Mouse (Mus musculus) hindbrain, embryonic 16.5 days (tissue): Measurements from ENCODE around the gene Kif2c. TPM values are rescaled to one million over a fixed set of nuclear protein-coding genes. Genes with fewer than 3 reads are reported as not detected.

ENCODE experiments used
- ATAC-seq: fragments of 200-750 bp; cut with Nextera tagmentation; 2 replicates; pipeline ENCODE4 v1.8.0; 2017; ENCODE audit warnings: moderate TSS enrichment, moderate library complexity
- H3K27ac ChIP-seq: fragments of 300-500 bp; sonication (generic); 2 replicates; pipeline ENCODE4 v1.5.1; 2014; ENCODE audit warnings: low read depth, mild to moderate bottlenecking, control low read depth, low read length, moderate library complexity
- H3K27me3 ChIP-seq: fragments of 300-500 bp; sonication (generic); replicated peaks from 2 replicates; pipeline ENCODE4 v1.6.1; 2014; ENCODE audit warnings: low read length; ENCODE audit not compliant: control insufficient read depth, insufficient read depth
- H3K36me3 ChIP-seq: fragments of 300-500 bp; sonication (generic); 2 replicates; pipeline ENCODE4 v1.6.1; 2014; ENCODE audit warnings: mild to moderate bottlenecking, low read length, moderate library complexity, mixed read lengths; ENCODE audit not compliant: control insufficient read depth, insufficient read depth
- H3K4me1 ChIP-seq: fragments of 300-500 bp; sonication (generic); 2 replicates; pipeline ENCODE4 v1.6.1; 2014; ENCODE audit warnings: low read depth, low read length; ENCODE audit not compliant: control insufficient read depth, insufficient read depth
- H3K4me2 ChIP-seq: fragments of 300-500 bp; sonication (generic); 2 replicates; pipeline ENCODE4 v1.6.1; 2014; ENCODE audit warnings: mild to moderate bottlenecking, low read length, control low read depth, moderate library complexity
- H3K4me3 ChIP-seq: fragments of 300-500 bp; sonication (generic); 2 replicates; pipeline ENCODE4 v1.5.1; 2014; ENCODE audit warnings: mild to moderate bottlenecking, low read length, control low read depth, moderate library complexity
- H3K9ac ChIP-seq: fragments of 300-500 bp; sonication (generic); 2 replicates; pipeline ENCODE4 v1.6.1; 2014; ENCODE audit warnings: low read depth, mild to moderate bottlenecking, control low read depth, low read length, moderate library complexity
- H3K9me3 ChIP-seq: fragments of 300-500 bp; sonication (generic); 2 replicates; pipeline ENCODE4 v1.6.1; 2014; ENCODE audit warnings: mild to moderate bottlenecking, low read length, moderate library complexity; ENCODE audit not compliant: control insufficient read depth
- WGBS: fragments of 180-500 bp; shearing (Covaris S2); extraction: QIAGEN DNeasy Blood & Tissue Kit; methylation state at CpG from one replicate; pipeline ENCODE4 v1.1.7; 2014; 5-methylcytosine and 5-hydroxymethylcytosine counted together
- polyA plus RNA-seq: library from polyadenylated mRNA; unstranded; fragments of >200 nt; fragmentation: Nextera tagmentation; extraction: Ambion mirVana; gene quantifications from 2 replicates; pipeline ENCODE4 v1.2.1, GENCODE M21; 2015

The Kif2c gene
- polyA plus RNA-seq, 1 experiment from 2014 or later: 10.1 TPM

DNA sequence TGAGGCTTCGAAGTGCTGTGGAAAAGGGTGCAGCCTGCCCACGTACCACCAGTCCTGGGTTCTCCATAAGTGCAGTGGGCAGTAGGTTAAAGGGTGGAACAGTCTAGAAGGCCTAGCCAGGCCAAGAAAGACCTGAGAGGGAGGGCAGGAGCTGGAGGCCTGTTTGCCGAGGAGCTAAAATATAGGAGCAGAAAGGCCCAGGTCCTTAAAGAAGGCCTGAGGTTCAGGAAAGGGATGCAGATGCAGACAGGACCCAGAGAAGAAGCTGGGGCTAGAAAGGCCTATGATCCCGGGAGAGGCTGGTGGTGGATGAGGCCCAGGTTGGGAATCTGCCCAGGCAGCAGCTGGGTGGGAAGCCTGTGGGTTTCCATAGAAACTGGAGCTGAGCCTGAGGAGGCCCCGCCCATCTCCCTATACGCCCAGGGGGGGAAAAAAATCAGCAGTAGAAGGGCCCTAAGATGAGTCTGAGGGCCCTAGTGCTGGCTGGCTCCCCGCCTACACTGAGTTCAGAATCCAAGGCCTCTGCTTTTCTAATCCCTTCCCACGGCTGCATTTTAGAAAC is 57.0 kb downstream of the Kif2c start, which contains the start of gene Btbd19:
Gene Btbd19 (minus strand): TSS at position 378 of the 562 bp plus-strand sequence.
- WGBS: 28% methylated on average over 8 of the region's 8 CpGs
- Histone ChIP-seq H3K9ac (peak within 1 kb of the TSS; percentile 65), H3K4me3 (no peak within 1 kb of the TSS), H3K4me2 (peak within 1 kb of the TSS; percentile 12; the same call in 1 of the 2 replicates), H3K36me3 (peaks cover 20% of the 10 kb centered on the region), H3K4me1 (peaks cover 18% of the 10 kb centered on the region), H3K27me3 (no peaks in the 10 kb centered on the region), H3K27ac (peak within 1 kb of the TSS; percentile 79), H3K9me3 (no peaks in the 10 kb centered on the region)
- peak; percentile 18 for ATAC-seq

DNA sequence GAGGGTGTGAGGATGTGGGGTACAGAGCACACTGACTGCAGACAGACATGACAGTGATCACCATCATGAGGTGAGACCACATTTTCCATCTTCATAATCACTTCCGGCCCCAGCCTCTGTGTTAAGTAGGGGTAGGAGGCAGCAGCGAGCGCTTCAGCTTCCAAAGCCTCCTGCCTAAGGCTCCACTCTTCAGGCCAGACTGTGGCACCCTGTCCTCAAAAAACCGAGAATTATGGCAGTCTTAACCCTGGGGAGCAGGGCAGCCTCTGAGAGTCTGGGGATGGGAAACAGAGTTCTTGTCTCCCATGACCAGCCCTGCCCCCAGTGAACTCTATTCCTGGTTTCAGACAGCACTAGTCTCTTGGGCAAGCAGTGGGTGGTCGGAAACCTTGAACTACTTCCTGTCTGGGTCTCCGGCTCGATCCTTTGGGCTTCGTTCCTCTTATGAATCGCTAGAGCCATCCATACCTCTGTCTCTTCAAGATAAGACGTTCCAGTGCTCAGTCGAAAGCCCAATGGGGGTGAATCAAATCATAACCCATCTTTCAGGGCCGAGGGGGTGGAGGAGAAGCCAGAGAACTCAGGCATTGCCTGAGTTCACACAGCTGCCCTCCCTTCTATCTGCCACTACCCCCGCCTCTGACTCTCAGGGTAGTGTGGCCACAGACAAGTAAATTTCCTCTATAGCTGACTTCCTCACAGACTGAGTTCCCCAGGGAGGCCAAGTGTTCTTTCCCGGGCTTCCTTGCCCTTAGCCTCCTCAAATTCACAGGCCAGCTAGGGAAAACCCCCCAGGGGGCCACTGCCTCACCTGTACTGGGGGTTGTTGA is 57.7 kb downstream of the Kif2c start:
- Histone ChIP-seq H3K36me3 (peaks cover 15% of the 10 kb centered on the region), H3K9ac (peak overlapping the region; percentile 65), H3K27ac (peak overlapping the region; percentile 79), H3K4me2 (peak overlapping the region; percentile 12; the same call in 1 of the 2 replicates), H3K9me3 (no peaks in the 10 kb centered on the region), H3K4me3 (no peak overlapping the region), H3K27me3 (no peaks in the 10 kb centered on the region), H3K4me1 (peaks cover 21% of the 10 kb centered on the region)
- 76% methylated on average over 14 of the region's 14 CpGs for WGBS
- ATAC-seq: no peak

DNA sequence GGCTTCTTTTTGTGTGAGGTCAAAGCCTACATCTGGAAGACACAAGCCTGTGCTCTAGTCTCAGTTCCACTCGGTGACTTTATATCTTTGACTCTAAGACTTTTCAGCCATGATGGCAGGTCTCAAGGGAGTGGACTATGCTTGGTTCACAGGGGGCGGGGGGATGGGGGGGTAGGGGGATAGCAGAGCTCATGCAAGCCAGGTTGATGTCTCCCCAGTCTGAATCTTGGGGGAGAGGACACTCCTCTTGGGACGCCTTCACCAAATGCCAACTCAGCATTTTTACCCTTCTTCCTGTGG is 58.3 kb downstream of the Kif2c start:
- 98% methylated on average over 3 of the region's 3 CpGs for WGBS
- H3K27ac ChIP-seq: no peak overlapping the region
- H3K9ac ChIP-seq: no peak overlapping the region
- no peaks in the 10 kb centered on the region for H3K27me3 ChIP-seq
- H3K4me3 ChIP-seq: no peak overlapping the region
- no peak for ATAC-seq
- H3K4me2 ChIP-seq: no peak overlapping the region
- H3K4me1 ChIP-seq: peaks cover 23% of the 10 kb centered on the region
- H3K36me3 ChIP-seq: peaks cover 15% of the 10 kb centered on the region
- no peaks in the 10 kb centered on the region for H3K9me3 ChIP-seq

DNA sequence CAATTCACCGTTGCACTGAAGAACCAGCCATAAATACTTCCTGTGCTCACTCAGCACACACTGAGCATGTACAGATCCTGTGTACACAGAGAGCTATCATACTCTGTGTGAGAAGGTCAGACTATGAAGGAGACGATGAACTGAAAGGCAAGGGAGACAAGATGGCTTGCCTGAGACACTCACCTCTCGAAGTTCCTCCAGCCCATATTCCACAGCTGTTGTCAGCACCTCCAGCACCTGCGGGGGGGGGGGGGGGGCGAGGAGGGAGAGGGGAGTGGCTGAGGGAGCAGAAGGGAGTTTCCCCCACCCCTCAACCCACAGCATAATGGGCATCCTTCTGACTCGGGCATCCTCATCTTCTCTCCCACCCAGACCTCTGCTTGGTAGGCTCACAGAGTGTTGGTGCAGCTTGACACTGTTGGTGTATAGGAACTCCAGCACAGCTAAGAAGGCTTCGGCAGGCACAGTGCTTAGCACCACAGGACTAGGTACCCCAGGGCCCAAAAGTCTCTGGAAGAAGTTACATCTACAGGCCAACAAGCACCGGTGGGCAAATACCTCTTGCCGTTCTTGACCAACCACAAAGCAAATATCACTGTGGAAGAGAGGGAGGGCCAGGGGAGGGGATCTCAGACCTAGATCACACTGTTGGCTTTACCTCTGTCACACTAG is 58.8 kb downstream of the Kif2c start:
- Histone ChIP-seq H3K9me3 (no peaks in the 10 kb centered on the region), H3K36me3 (peaks cover 12% of the 10 kb centered on the region), H3K27me3 (no peaks in the 10 kb centered on the region), H3K9ac (no peak overlapping the region), H3K4me3 (no peak overlapping the region), H3K27ac (no peak overlapping the region), H3K4me2 (no peak overlapping the region), H3K4me1 (peaks cover 23% of the 10 kb centered on the region)
- 83% methylated on average over 7 of the region's 9 CpGs for WGBS
- no peak for ATAC-seq

DNA sequence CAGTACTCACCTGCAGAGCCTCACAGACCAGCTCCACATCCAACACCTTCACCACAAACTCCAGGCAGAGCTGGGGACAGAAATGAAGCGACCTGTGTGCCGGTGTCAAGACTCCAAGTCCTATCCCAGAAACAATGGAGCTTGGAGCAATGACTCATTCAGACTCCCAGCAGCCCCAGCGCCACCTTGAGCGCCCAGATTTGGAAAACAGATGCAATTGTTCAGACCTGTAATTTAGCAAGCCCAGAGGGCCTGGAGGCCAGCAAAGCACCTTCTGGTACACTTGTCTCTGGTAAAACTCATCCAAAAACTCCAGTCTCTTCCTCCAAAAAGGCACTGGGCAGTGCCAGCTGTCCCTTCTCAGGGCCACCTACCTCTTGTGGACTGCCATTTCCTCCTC is 60.2 kb downstream of the Kif2c start:
- H3K4me3 ChIP-seq: no peak overlapping the region
- H3K4me1 ChIP-seq: peaks cover 23% of the 10 kb centered on the region
- no peak overlapping the region for H3K27ac ChIP-seq
- H3K36me3 ChIP-seq: peaks cover under 1% of the 10 kb centered on the region; the same call in 1 of the 2 replicates
- no peak overlapping the region for H3K9ac ChIP-seq
- no peak for ATAC-seq
- H3K27me3 ChIP-seq: no peaks in the 10 kb centered on the region
- H3K9me3 ChIP-seq: no peaks in the 10 kb centered on the region
- WGBS: 85% methylated on average over 4 of the region's 4 CpGs
- H3K4me2 ChIP-seq: no peak overlapping the region

DNA sequence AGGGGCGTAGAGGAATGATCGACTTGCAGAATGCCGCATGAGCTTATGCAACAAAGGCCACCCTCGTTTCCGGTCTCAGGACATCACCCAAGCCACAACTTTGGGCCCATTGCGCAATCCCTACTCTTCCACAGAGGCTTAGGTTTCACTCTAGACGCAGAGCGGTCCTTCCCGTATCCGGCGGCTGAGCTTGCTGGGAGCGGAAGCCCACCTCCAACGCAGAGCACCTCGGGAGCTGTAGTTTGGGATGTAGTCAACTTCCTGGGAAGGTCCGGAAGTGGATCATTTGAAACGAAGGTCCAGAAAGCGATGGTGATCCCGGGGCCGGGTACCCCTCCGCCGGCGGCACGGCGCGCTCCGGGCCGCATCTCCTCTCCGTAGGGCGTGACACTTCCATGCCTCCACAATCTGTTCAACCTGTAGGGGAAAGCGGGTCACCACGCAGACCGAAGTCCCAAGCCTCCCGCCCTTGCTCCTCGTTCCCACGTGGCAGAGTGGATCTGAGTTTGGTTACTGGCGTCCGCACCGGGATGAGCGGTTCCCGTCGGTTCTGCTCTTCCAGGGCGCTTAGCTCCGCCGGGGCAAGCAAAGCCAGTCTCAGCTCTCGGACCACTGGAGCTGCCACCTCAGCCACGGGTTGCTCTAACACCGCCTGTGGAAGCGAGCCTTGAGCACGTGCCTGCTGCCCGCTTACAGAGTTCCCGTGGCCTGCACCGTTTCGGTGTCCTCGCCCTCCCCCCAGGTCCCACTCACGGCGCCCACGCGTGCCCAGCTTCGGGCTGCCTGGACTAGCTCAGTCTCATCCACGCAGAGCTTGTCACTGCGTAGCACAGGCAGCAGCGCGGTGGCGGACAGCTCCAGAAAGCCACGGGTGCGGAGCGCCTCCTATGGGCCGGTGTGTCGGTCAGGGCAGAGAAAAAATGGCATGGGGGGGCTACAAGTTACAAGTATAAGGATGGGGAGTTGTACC is 61.7 kb downstream of the Kif2c start:
- 0% methylated on average over 67 of the region's 69 CpGs for WGBS
- peak overlapping the region; percentile 76 for H3K27ac ChIP-seq

DNA sequence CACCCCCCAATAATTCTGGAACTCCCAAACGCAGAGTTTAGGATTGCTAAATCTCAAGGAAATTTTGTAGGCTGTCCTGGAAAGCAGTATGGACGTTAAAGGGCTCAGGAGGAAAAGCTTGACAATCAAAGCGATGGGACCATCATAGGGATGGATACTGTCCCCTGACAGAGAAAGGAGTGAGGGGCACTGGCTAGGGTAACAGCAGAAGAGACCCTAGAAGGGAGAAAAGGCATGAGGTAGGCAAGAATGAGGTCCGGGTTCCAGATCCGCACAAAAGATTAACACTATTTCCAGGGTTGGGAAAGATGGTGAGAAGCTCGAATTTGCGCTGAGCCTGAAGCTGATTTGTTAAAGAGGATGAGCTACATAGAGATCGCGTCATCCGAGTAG is 62.4 kb downstream of the Kif2c start:
- Histone ChIP-seq H3K4me1 (peaks cover 14% of the 10 kb centered on the region), H3K9me3 (no peaks in the 10 kb centered on the region), H3K4me2 (peak overlapping the region; percentile 85), H3K4me3 (peak overlapping the region; percentile 72), H3K27me3 (no peaks in the 10 kb centered on the region), H3K9ac (peak overlapping the region; percentile 74), H3K27ac (peak overlapping the region; percentile 76), H3K36me3 (no peaks in the 10 kb centered on the region; the same call in 1 of the 2 replicates)
- WGBS: 8% methylated on average over 10 of the region's 10 CpGs
- ATAC-seq: no peak; the same call in 1 of the 2 replicates

More for the DNA sequence above, 61.7 kb downstream of the Kif2c start:
- H3K9ac ChIP-seq: peak overlapping the region; percentile 74
- H3K27me3 ChIP-seq: no peaks in the 10 kb centered on the region
- peak; percentile 96 for ATAC-seq
- peak overlapping the region; percentile 72 for H3K4me3 ChIP-seq
- peak overlapping the region; percentile 99 for H3K4me2 ChIP-seq
- H3K36me3 ChIP-seq: no peaks in the 10 kb centered on the region
- H3K4me1 ChIP-seq: peaks cover 21% of the 10 kb centered on the region
- no peaks in the 10 kb centered on the region for H3K9me3 ChIP-seq

DNA sequence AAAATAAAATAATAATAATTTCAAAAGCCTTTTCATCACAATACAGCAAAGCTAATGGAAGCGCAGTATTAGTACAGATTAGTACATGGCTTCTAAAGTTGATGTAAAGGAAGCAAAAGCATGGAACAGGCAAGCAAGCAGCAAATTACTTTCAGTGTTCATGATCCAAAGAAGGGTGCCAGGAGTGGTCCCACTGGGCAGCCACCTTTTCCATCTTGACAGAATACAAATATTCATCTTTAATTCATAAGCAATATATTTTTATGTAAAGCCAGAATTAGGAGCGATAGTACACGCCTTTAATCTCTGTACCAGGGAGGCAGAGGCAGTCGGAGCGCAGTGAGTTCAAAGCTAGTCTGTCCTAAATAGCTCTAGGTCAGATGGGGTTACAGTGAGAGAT is 62.8 kb downstream of the Kif2c start:
- Histone ChIP-seq H3K4me3 (peak overlapping the region; percentile 72), H3K27ac (peak overlapping the region; percentile 76), H3K9me3 (no peaks in the 10 kb centered on the region), H3K36me3 (peaks cover 2% of the 10 kb centered on the region; the same call in 1 of the 2 replicates), H3K27me3 (no peaks in the 10 kb centered on the region), H3K4me1 (peaks cover 12% of the 10 kb centered on the region), H3K4me2 (peak overlapping the region; percentile 85), H3K9ac (peak overlapping the region; percentile 74)
- ATAC-seq: no peak
- WGBS: 75% methylated on average over 5 of the region's 5 CpGs
